Mouse (Mus musculus) intestine, embryonic 14.5 days (tissue): ENCODE results near the gene Spag16. TPM values are rescaled to one million over a fixed set of nuclear protein-coding genes. Genes with fewer than 3 reads are reported as not detected.

Experiments
- ATAC-seq: fragments of 200-750 bp; cut with Nextera tagmentation; replicated peaks from 2 replicates; pipeline ENCODE4 v1.8.0; 2017; ENCODE audit warnings: low read depth, moderate number of reproducible peaks, moderate TSS enrichment, moderate library complexity; ENCODE audit not compliant: low FRiP score, low TSS enrichment
- DNase-seq: peaks from one replicate; pipeline ENCODE4 v3.0.0-alpha.2; 2018; ENCODE audit warnings: low spot score
- H3K27ac ChIP-seq: fragments of 300-500 bp; sonication (generic); 2 replicates; pipeline ENCODE4 v1.5.1; 2014; ENCODE audit warnings: low read depth, mild to moderate bottlenecking, control low read depth
- H3K27me3 ChIP-seq: fragments of 300-500 bp; sonication (generic); replicated peaks from 2 replicates; pipeline ENCODE4 v1.6.1; 2014; ENCODE audit warnings: low read length, control low read depth; ENCODE audit not compliant: control insufficient read depth, insufficient read depth
- H3K36me3 ChIP-seq: fragments of 300-500 bp; sonication (generic); 2 replicates; pipeline ENCODE4 v1.6.1; 2014; ENCODE audit warnings: low read length, control low read depth; ENCODE audit not compliant: control insufficient read depth, insufficient read depth
- H3K4me1 ChIP-seq: fragments of 300-500 bp; sonication (generic); replicated peaks from 2 replicates; pipeline ENCODE4 v1.6.1; 2014; ENCODE audit warnings: low read length, control low read depth, mixed read lengths; ENCODE audit not compliant: control insufficient read depth, insufficient read depth
- H3K4me2 ChIP-seq: fragments of 300-500 bp; sonication (generic); 2 replicates; pipeline ENCODE4 v1.6.1; 2014; ENCODE audit warnings: low read length
- H3K4me3 ChIP-seq: fragments of 300-500 bp; sonication (generic); 2 replicates; pipeline ENCODE4 v1.5.1; 2014; ENCODE audit warnings: low read depth, low read length, control low read depth, mixed read lengths
- H3K9ac ChIP-seq: fragments of 300-500 bp; sonication (generic); 2 replicates; pipeline ENCODE4 v1.6.1; 2014; ENCODE audit warnings: mild to moderate bottlenecking, low read length
- H3K9me3 ChIP-seq: fragments of 300-500 bp; sonication (generic); 2 replicates; pipeline ENCODE4 v1.6.1; 2016; ENCODE audit warnings: low read length, control low read depth; ENCODE audit not compliant: control insufficient read depth
- WGBS: fragments of 180-500 bp; shearing (Covaris S2); extraction: QIAGEN DNeasy Blood & Tissue Kit; methylation state at CpG from one replicate; pipeline ENCODE4 v1.1.7; 2014; 5-methylcytosine and 5-hydroxymethylcytosine counted together
- polyA plus RNA-seq: library from polyadenylated mRNA; unstranded; fragments of >200 nt; fragmentation: Nextera tagmentation; extraction: Ambion mirVana; gene quantifications from 2 replicates; pipeline ENCODE4 v1.2.1, GENCODE M21; 2014

The Spag16 gene
- polyA plus RNA-seq, 1 experiment from 2014 or later: 0.28 TPM

DNA sequence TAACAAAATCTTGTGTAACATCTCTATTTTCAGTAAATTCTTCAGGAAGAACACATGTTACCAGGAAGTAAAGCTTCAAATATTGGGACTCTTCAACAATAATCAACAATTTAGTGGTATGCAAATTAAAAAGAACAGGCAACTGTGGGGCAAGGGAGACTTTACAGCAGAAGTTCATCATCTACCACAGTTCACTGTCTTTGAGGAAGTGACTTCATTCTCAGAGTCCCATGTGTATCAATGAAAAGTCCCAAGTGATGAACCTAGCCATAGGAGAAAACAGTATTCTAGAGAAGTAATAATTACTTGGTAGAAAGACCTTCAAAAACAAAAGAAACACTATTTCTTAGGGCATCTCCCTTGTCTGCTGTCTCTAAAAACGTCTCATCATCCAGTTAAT lies 457.4 kb downstream of the Spag16 start:
- DNase-seq (no peak), ATAC-seq (no peak)
- no peaks in the 10 kb centered on the region for H3K27me3 ChIP-seq
- WGBS: 63% methylated on average over 1 of the region's 1 CpGs
- H3K4me1 ChIP-seq: no peaks in the 10 kb centered on the region
- H3K27ac ChIP-seq: no peak overlapping the region
- no peaks in the 10 kb centered on the region for H3K36me3 ChIP-seq
- no peak overlapping the region for H3K9ac ChIP-seq
- no peaks in the 10 kb centered on the region for H3K9me3 ChIP-seq
- no peak overlapping the region for H3K4me3 ChIP-seq
- H3K4me2 ChIP-seq: no peak overlapping the region

DNA sequence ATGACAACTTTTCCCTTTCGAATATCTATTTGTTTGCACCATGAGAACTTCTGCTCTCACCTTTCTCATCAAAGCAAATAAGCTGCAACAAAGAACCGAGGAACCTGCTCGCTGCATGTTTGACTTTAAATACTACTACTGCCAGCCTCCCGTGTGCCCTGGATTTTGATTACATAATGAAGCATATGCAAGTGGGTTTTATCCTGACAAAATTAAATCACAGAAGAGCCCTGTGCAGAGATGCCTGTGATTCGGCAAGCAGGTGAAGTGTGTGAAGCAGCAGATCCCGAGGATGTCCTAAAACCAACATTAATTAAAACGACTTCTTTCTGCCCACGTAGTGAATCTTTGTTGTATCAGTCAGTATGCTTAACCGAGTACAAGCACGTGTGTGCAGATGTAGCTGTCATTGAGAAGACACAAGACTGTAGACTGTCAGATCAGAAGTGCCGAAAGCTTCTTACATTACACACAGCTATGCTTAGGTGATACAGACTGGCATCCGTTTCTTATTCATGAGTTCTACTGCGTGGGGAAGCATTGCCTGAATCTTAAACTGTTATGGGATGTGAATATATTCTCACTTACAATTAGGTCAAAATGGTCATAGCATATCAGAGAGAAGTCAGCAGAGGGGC lies 489.5 kb downstream of the Spag16 start:
- H3K36me3 ChIP-seq: no peaks in the 10 kb centered on the region
- no peaks in the 10 kb centered on the region for H3K27me3 ChIP-seq
- H3K9me3 ChIP-seq: no peaks in the 10 kb centered on the region
- no peak overlapping the region for H3K4me2 ChIP-seq
- no peak overlapping the region for H3K9ac ChIP-seq
- H3K4me3 ChIP-seq: no peak overlapping the region
- WGBS: 82% methylated on average over 13 of the region's 13 CpGs
- no peaks in the 10 kb centered on the region for H3K4me1 ChIP-seq
- no peak overlapping the region for H3K27ac ChIP-seq
- DNase-seq: no peak
- ATAC-seq: no peak

DNA sequence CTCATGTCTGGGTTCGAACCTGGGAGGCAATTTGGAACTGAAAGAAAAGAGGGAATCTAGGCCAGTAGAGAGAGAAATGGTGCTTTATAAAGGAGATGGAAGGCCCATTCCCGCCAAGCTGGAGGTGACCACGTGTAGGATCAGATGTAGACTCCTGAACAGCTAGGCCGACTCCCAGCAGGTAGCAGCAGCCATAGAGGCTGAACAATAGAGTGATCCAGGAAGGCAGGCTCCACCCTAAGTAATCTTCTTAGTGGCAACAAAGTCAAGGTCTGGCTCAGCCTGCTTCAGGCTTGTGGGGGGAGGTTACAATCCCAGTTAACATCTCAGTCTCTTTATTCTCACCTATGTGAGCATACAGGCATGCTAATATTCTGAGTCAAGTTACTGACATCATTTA lies 494.2 kb downstream of the Spag16 start:
- Histone ChIP-seq H3K9me3 (no peaks in the 10 kb centered on the region), H3K4me1 (no peaks in the 10 kb centered on the region), H3K36me3 (no peaks in the 10 kb centered on the region), H3K27me3 (no peaks in the 10 kb centered on the region), H3K27ac (no peak overlapping the region), H3K4me3 (no peak overlapping the region), H3K9ac (no peak overlapping the region), H3K4me2 (no peak overlapping the region)
- 80% methylated on average over 4 of the region's 4 CpGs for WGBS
- ATAC-seq (no peak), DNase-seq (no peak)

DNA sequence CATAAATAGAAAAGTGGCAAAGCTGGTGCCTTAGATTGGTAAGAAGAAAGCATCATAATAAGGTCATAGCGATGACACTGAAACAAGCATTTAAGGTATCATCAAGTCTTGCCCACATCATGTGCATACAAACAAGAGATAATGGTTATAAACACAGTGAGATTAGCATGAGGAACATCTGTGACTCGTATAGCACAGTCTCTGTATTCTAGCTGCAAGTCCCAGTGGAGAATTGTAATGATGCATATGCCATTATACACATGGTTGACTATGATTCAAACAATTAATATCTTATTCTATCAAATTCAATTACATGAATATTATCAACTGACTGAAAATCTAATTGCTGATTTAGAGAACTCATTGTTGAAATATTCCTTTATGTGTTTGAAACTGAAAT lies 519.4 kb downstream of the Spag16 start:
- H3K9ac ChIP-seq: no peak overlapping the region
- ATAC-seq: no peak
- WGBS: 75% methylated on average over 2 of the region's 2 CpGs

DNA sequence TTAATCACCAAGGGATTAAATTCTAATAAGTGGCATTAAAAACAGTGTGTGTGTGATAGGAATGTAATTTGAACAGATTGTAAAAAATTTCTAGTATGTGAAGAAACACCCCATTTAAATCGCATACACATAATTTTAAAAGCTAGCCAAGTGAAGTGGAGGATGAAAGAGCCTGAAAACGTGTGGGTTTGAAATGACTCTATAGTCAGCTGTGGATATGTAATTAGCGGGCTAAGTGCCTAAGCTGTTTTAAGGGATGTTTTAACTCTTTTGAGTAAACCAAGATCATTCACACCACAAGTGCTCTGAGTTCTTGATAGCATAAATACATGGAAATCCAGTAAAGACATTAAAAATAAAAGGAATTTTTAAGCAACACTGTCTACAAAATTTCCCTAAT lies 524.6 kb downstream of the Spag16 start:
- H3K36me3 ChIP-seq: no peaks in the 10 kb centered on the region
- ATAC-seq (no peak), DNase-seq (no peak)
- H3K27ac ChIP-seq: no peak overlapping the region
- H3K9me3 ChIP-seq: no peaks in the 10 kb centered on the region
- no peaks in the 10 kb centered on the region for H3K27me3 ChIP-seq
- no peaks in the 10 kb centered on the region for H3K4me1 ChIP-seq
- H3K4me2 ChIP-seq: no peak overlapping the region
- no peak overlapping the region for H3K4me3 ChIP-seq
- 77% methylated on average over 3 of the region's 3 CpGs for WGBS
- H3K9ac ChIP-seq: no peak overlapping the region

More for the DNA sequence above, 519.4 kb downstream of the Spag16 start:
- Histone ChIP-seq H3K9me3 (no peaks in the 10 kb centered on the region), H3K27ac (no peak overlapping the region), H3K4me2 (no peak overlapping the region), H3K27me3 (no peaks in the 10 kb centered on the region), H3K4me1 (no peaks in the 10 kb centered on the region), H3K4me3 (no peak overlapping the region), H3K36me3 (no peaks in the 10 kb centered on the region)
- no peak for DNase-seq

DNA sequence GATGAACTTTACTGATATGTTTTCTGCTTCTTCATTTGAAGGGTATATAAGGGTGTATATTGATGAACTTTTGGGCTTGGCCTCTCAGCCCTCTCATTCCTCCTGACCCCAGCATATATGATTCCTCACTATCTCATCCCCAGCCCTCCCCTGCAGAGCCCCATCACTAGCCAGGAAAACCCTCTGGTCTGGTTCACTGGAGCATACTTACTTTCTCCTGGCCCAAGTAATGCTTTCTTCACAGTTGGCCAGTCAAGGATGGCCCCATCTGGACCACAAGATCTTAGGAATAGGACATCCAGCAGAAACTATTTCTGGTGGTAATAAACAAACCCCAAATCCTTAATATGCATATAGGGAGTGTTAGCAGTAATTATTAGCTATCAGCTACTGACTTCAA lies 527.2 kb downstream of the Spag16 start:
- H3K4me2 ChIP-seq: no peak overlapping the region
- no peak overlapping the region for H3K27ac ChIP-seq
- no peak overlapping the region for H3K4me3 ChIP-seq
- H3K9me3 ChIP-seq: no peaks in the 10 kb centered on the region
- no peak overlapping the region for H3K9ac ChIP-seq
- ATAC-seq: no peak
- H3K36me3 ChIP-seq: no peaks in the 10 kb centered on the region
- no peaks in the 10 kb centered on the region for H3K27me3 ChIP-seq
- no peak for DNase-seq
- no peaks in the 10 kb centered on the region for H3K4me1 ChIP-seq

DNA sequence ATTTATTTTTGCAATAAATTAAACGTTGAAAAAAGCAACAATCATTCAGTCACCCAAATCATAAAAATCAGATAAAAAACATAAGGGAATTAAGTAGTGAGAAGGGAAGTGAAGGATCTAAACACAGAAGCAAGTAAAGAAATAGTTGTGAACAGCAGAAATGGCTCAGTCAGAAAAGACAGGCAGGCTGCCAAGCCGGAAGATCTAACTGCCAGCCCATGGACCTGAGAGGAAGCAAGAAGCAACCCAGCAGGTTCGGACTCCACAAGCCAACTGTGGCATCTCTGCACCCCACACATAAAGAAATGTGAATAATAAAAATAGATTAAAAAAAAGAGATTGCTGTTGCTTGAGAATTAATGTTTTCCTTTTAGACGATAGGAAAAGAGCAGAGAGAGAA lies 545.0 kb downstream of the Spag16 start:
- Histone ChIP-seq H3K36me3 (no peaks in the 10 kb centered on the region), H3K9me3 (no peaks in the 10 kb centered on the region)
- 72% methylated on average over 4 of the region's 4 CpGs for WGBS

DNA sequence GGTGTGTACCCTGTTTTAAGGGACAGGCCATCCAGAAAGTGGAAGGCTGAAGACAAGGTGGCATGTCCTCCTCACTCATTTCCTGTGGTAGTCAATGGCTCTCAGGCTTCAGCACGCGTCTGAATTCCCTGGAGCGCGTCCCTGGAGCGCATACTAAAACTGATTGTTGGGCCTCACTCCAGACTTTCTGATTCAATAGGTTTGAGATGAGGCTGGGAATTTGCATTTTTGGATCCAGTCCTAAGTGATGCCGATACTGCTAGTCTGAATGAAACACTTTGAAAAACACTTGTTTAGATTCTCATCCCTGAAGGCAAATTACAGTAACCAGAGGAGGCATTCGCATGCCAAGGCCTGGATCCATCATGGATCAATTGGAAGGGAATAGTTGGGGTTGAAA lies 553.3 kb downstream of the Spag16 start:
- Histone ChIP-seq H3K4me3 (no peak overlapping the region), H3K36me3 (no peaks in the 10 kb centered on the region), H3K4me1 (no peaks in the 10 kb centered on the region), H3K9me3 (no peaks in the 10 kb centered on the region), H3K9ac (no peak overlapping the region), H3K27me3 (no peaks in the 10 kb centered on the region), H3K4me2 (no peak overlapping the region), H3K27ac (no peak overlapping the region)
- DNase-seq (no peak), ATAC-seq (no peak)
- 90% methylated on average over 7 of the region's 7 CpGs for WGBS

More for the DNA sequence above, 545.0 kb downstream of the Spag16 start:
- H3K4me3 ChIP-seq: no peak overlapping the region
- no peaks in the 10 kb centered on the region for H3K27me3 ChIP-seq
- no peak overlapping the region for H3K4me2 ChIP-seq
- H3K27ac ChIP-seq: no peak overlapping the region
- no peak overlapping the region for H3K9ac ChIP-seq
- no peak for DNase-seq
- no peaks in the 10 kb centered on the region for H3K4me1 ChIP-seq
- no peak for ATAC-seq

DNA sequence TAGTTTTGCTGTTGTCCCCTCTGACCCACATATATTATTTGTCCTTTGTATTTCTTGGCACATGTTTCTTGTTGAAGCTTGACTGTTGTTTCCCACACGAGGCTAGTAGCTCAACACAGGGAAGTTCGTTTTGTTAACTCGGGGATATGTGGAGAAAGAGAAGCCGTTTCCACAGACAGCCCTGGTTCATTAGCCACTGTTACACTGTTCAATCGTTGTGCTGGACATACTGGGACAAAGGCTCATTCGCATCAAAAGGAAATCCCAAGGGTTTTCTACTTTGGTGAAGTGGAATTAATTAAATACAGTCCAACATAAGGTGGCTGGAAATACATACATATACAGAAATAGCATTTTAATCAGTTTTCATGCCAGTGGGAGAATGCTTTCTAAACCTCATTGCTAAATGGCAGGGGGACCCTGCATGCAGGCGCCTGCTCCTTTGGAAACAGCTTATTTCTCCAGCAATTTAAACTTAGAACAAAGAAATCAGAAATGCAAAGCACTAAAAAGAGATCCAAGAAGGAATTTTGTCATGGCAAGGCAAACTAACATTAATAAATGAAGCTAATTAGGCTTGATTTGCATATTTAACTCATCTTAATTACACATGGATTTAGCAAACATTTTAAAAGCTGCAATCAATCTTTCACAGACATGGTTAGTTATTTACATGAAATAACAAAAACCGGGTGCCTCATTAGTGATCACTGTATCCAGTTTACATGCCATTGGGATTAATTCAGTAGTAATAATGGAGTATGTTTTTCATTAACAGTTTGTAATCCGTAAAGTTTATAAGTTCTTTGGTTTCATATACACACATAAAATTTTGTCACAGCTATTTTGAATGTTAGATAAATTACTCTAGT lies 615.7 kb downstream of the Spag16 start:
- H3K36me3 ChIP-seq: no peaks in the 10 kb centered on the region
- no peaks in the 10 kb centered on the region for H3K27me3 ChIP-seq
- H3K27ac ChIP-seq: no peak overlapping the region
- no peaks in the 10 kb centered on the region for H3K9me3 ChIP-seq
- DNase-seq (no peak), ATAC-seq (no peak)
- H3K4me3 ChIP-seq: no peak overlapping the region
- H3K9ac ChIP-seq: no peak overlapping the region
- H3K4me1 ChIP-seq: no peaks in the 10 kb centered on the region
- H3K4me2 ChIP-seq: no peak overlapping the region
- 76% methylated on average over 9 of the region's 9 CpGs for WGBS
